Mouse (Mus musculus) erythroblast, embryonic 14.5 days (primary cell): ENCODE data around the gene Adam12. TPM values are rescaled to one million over a fixed set of nuclear protein-coding genes. Genes with fewer than 3 reads are reported as not detected.

Experiments
- H3K27me3 ChIP-seq: 2 replicates; pipeline ENCODE4 v1.6.1; 2012; ENCODE audit warnings: inconsistent platforms; ENCODE audit not compliant: control insufficient read depth
- H3K36me3 ChIP-seq: 2 replicates; pipeline ENCODE4 v1.6.1; 2012; ENCODE audit warnings: mild to moderate bottlenecking, inconsistent platforms; ENCODE audit not compliant: control insufficient read depth
- H3K4me1 ChIP-seq: 2 replicates; pipeline ENCODE4 v1.6.1; 2012; ENCODE audit warnings: inconsistent platforms; ENCODE audit not compliant: control insufficient read depth
- H3K4me3 ChIP-seq: replicated peaks from 2 replicates; pipeline ENCODE3; 2012; ENCODE audit warnings: moderate library complexity, mild to moderate bottlenecking, inconsistent platforms
- H3K9me3 ChIP-seq: 2 replicates; pipeline ENCODE4 v1.6.1; 2012; ENCODE audit warnings: low read length, inconsistent platforms, mixed read lengths; ENCODE audit not compliant: control insufficient read depth
- GATA1 ChIP-seq: IDR thresholded peaks from 2 replicates; pipeline ENCODE4 v1.6.1; 2012; ENCODE audit warnings: low read length, inconsistent platforms, mixed read lengths
- TAL1 ChIP-seq: IDR thresholded peaks from 3 replicates; pipeline ENCODE4 v1.6.1; 2012; ENCODE audit warnings: low read length, inconsistent platforms, mixed read lengths
- polyA plus RNA-seq: library from polyadenylated mRNA; stranded (reverse); fragments of >175 nt; gene quantifications from 2 replicates; pipeline ENCODE4 v1.2.3, GENCODE M21; 2012

Adam12 gene
- polyA plus RNA-seq, 1 experiment = 0.01 TPM

DNA sequence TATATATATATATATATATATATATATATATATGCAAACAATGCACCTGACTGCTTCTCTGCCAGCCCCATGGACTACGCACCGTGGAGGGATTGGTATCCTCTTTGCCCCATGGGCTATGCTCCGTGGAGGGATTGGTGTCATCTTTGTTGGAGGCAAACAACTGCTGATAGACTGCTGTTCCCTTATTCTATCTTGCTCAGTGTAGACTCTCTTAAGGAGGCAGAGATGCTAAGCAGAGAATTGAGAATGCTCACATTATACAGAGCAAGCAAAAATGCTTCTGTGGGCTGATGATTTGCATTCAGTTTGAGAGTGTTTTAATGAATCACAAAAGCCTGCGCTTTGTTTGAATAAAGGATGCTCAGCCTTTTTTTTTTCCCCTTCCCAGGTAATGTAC lies 368.3 kb downstream of the Adam12 start:
- H3K4me3 ChIP-seq = no peak overlapping the region
- TF ChIP-seq GATA1 (no peak), TAL1 (no peak)
- H3K9me3 ChIP-seq = peaks cover 6% of the 10 kb centered on the region; the same call in 1 of the 2 replicates

DNA sequence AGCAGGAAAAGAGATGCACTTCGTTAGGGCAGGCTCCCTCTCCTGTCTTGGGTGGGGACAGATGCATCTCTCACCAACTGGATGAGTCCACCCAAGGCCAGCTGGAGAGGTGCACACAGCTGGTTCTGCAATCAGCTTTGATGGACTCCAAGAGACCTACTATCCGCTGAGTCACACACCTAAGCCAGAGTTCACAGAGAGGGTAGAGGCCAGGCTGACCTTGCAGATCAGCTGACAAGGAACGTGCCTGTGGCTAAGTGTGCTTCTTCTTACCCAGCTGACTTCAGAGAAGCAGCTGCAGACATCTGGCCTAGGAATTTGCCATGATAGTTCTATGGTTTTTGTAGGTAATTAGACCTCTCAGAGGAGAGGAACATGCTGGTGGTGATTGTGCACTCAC lies 368.8 kb downstream of the Adam12 start:
- H3K36me3 ChIP-seq = no peaks in the 10 kb centered on the region
- H3K27me3 ChIP-seq = 0 out of 2 replicates have a peak, but pooled peaks cover 3% of the 10 kb centered on the region
- H3K4me3 ChIP-seq = no peak overlapping the region
- H3K9me3 ChIP-seq = peaks cover 6% of the 10 kb centered on the region; the same call in 1 of the 2 replicates
- TF ChIP-seq GATA1 (no peak), TAL1 (no peak)
- H3K4me1 ChIP-seq = no peaks in the 10 kb centered on the region

More for the DNA sequence above, 368.3 kb downstream of the Adam12 start:
- Histone ChIP-seq H3K27me3 (0 out of 2 replicates have a peak, but pooled peaks cover 3% of the 10 kb centered on the region), H3K4me1 (no peaks in the 10 kb centered on the region), H3K36me3 (no peaks in the 10 kb centered on the region)

DNA sequence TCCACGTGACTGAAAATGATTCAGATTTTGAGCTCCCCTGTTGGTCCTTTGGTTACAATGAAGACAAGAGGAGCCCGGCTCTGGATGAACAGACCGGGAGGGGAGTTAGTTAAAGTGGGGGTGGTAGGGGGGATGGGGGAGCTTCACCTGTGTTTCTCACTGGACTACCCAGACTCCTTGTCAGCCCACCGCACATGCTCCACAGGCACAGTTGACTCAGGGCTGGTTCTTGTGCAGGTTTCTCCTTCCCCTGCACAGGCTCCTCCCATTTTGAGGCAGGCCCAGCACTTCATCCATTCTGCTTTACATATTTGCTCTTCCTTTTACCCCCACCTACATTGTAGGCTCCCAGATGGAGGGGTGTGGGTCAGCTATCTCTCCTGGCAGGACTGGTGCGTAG lies 369.2 kb downstream of the Adam12 start:
- Histone ChIP-seq H3K9me3 (peaks cover 6% of the 10 kb centered on the region; the same call in 1 of the 2 replicates), H3K4me3 (no peak overlapping the region), H3K4me1 (no peaks in the 10 kb centered on the region), H3K36me3 (no peaks in the 10 kb centered on the region), H3K27me3 (0 out of 2 replicates have a peak, but pooled peaks cover 3% of the 10 kb centered on the region)
- no peak for TF ChIP-seq GATA1
- no peak for TF ChIP-seq TAL1

DNA sequence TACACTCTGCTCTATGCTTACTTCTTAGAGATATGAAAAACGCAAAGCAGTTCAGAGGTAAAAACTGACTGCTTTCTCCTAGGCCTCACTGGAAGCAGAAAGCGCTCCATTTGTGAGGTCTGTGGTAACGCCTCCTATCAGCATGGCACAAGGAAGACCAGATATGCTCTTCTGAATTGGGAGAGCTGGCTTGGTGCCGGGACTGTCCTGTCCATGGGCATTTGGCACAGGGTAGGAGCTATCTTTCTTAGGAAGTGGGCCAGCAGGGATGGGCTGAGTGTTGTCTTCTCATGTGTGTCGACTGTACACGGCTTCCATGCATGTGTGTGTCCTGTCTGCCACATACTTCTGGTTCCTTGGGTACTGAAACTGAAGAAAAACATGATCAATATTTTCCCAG lies 369.7 kb downstream of the Adam12 start:
- H3K4me1 ChIP-seq = no peaks in the 10 kb centered on the region
- H3K27me3 ChIP-seq = 0 out of 2 replicates have a peak, but pooled peaks cover 3% of the 10 kb centered on the region
- H3K36me3 ChIP-seq = no peaks in the 10 kb centered on the region
- TF ChIP-seq TAL1 (no peak), GATA1 (no peak)
- peaks cover 6% of the 10 kb centered on the region; the same call in 1 of the 2 replicates for H3K9me3 ChIP-seq
- no peak overlapping the region for H3K4me3 ChIP-seq

DNA sequence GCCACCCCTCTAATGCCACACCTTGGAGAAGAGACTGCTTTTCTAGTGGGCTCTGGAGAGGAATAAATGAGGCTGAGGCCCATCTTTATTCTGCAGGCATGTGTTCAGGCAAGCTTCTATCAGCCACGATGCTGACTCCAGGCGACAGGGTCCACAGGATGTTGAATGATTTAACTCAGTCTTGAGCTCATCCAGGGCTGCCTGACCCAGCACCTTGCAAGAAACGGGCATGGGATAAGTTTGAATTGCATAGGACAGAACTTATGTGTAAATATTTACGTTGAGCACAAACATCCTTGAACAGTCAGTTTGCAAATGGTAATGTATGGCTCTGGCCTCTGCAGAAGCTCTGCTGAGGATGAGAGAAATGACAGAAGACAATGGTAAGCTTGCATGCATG lies 372.4 kb downstream of the Adam12 start:
- H3K4me3 ChIP-seq = no peak overlapping the region
- no peaks in the 10 kb centered on the region for H3K9me3 ChIP-seq
- TF ChIP-seq TAL1 (no peak), GATA1 (no peak)
- H3K4me1 ChIP-seq = no peaks in the 10 kb centered on the region
- no peaks in the 10 kb centered on the region for H3K27me3 ChIP-seq
- H3K36me3 ChIP-seq = no peaks in the 10 kb centered on the region

DNA sequence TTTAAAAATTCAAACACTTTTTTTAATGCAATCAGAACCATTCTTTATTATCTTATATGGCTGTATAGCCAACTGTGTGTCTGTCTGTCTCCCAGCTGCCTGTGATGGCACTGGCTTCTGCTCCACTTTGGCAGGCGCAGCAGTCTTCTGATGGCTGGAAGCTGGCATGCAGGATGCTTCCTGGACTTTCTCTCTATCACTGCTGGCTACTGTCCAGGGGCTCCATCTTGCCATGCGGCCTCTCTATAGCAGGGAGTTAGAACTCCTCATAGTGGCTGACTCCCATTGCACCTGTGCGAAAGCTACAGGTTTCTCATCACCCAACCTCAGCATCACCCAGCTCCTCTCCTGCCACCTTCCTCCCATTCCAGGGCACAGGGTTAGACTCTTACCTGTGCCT lies 373.4 kb downstream of the Adam12 start:
- no peaks in the 10 kb centered on the region for H3K27me3 ChIP-seq

DNA sequence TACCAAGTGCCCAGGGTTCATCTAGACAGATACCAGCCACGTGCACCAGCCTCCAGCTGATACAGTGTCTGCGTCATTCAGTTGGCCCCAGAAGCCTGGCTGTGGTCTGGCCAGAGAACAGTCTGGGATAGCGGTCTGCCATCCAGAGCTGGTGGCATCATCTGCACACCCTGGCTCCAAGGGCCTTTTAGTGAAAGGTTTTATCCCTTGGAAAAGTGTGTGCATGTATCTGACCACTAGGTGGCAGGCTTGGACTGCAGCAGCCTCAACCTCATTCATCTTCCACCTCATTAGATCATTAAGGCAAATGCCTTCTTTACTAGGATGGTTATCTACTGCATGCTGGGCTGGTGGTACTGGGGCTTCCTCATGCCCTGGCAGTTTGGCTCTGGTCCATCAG lies 375.7 kb downstream of the Adam12 start:
- H3K4me1 ChIP-seq = no peaks in the 10 kb centered on the region

More for the DNA sequence above, 373.4 kb downstream of the Adam12 start:
- Histone ChIP-seq H3K36me3 (no peaks in the 10 kb centered on the region), H3K9me3 (no peaks in the 10 kb centered on the region), H3K4me1 (no peaks in the 10 kb centered on the region), H3K4me3 (no peak overlapping the region)
- no peak for TF ChIP-seq GATA1
- TF ChIP-seq TAL1 = no peak

DNA sequence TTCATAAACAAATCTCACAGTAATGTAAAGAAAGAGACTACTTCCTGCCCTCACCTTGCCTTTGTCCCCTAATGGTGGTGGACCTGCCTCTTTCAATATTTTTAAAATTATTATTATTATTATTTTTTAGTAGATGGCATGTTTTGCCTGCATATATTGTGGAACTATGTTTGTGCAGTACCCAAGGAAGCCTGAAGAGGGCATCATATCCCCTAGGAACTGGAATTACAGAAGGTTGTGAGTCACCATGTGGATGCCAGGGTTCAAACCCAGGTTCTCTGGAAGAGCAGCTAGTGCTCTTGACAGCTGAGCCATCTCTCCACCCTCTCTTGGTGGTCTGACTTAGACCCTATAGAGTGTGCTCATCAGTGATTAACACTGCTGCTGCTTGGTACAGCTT lies 381.2 kb downstream of the Adam12 start:
- Histone ChIP-seq H3K27me3 (no peaks in the 10 kb centered on the region), H3K4me3 (no peak overlapping the region), H3K36me3 (no peaks in the 10 kb centered on the region), H3K9me3 (no peaks in the 10 kb centered on the region), H3K4me1 (no peaks in the 10 kb centered on the region)
- TF ChIP-seq TAL1 (no peak), GATA1 (no peak)

More for the DNA sequence above, 375.7 kb downstream of the Adam12 start:
- no peaks in the 10 kb centered on the region for H3K36me3 ChIP-seq
- H3K4me3 ChIP-seq = no peak overlapping the region
- TF ChIP-seq GATA1 (no peak), TAL1 (no peak)
- H3K27me3 ChIP-seq = no peaks in the 10 kb centered on the region
- no peaks in the 10 kb centered on the region for H3K9me3 ChIP-seq

DNA sequence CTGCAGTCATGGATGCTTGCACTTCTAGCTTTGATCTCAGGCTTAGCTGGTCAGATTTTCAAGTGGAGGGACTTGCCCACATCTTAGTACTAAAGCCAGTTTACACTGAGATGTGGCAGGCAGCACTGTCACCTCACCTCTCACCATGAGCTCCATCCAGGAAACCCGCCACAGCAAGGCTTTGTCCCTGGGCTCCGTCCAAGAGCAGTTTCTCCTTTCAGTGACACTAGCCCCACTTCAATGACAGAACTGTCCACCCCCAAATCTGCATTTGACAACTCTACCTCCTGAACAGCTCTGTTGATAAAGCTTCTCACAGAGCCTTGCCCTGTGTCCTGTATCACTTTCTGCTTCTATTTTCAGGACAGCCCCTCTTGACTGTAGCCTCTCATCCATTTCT lies 383.8 kb downstream of the Adam12 start:
- Histone ChIP-seq H3K36me3 (no peaks in the 10 kb centered on the region), H3K9me3 (no peaks in the 10 kb centered on the region), H3K27me3 (no peaks in the 10 kb centered on the region), H3K4me3 (no peak overlapping the region), H3K4me1 (no peaks in the 10 kb centered on the region)
- TF ChIP-seq GATA1 = no peak
- no peak for TF ChIP-seq TAL1

DNA sequence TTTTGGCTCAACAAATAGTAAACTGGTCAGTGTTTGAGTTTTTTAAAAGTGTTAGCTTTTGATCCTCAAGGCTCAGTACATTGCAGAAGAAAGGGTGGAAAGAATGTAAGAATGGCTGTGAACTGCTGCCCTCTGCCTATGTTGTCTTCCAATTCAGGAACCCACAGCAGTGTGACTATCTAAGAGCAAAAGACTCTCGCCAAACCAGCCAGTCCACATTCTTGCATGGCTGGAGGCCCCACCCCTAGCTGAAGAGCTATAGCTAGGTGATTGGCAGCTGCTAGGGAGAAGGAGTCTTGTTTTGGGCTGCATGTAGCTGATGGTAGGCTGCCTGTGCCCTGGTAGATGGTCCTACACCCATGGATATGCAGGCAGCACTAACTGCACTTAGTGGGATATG lies 384.8 kb downstream of the Adam12 start:
- no peaks in the 10 kb centered on the region for H3K4me1 ChIP-seq
- H3K27me3 ChIP-seq = no peaks in the 10 kb centered on the region
- TF ChIP-seq TAL1 (no peak), GATA1 (no peak)
- no peaks in the 10 kb centered on the region for H3K9me3 ChIP-seq
- no peaks in the 10 kb centered on the region for H3K36me3 ChIP-seq
- no peak overlapping the region for H3K4me3 ChIP-seq
